Mouse (Mus musculus) kidney, adult 18-20 months (tissue): Measurements from ENCODE around the gene Tmsb15b1.
"Not testable (repeated sequence)": the region's sequence is repeated elsewhere in the genome, so short reads cannot be mapped to it uniquely, and the experiment has no call there.

Experiments
- DNase-seq: peaks from one replicate; pipeline ENCODE4 v3.0.0; 2021

Tmsb15b1 gene

DNA sequence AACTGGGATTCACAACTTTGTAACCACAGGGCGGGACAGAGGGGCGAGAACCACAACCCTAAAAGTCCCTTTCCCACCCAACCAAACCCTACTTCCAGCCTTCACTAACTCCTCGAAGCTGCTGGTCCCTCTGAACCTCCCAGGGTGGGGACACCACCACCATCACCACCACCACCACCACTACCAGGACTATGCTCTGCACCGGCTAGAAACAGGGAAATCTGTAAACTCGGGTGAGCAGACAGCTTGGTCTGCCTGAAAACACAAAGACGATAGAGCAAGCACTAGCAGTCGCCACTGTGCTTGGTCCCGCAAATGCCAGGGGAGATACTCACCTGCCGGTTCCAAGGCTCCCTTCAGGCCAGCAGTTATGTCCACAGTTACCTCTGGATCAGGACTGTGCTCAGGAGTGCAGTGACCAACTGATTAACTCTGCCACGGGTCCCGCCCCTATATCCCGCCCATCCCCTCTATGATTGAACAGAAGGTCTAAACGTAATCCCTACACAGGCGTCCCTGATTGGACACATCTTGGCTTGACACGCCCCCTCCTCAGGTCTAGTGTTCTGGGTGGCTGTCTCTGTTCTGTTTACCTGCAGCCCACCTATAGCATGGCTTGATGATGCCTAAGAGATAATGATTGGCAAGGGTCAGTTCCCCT, at the start of gene Tmsb15b1, which contains the start of gene Tmsb15l:
TSS of gene Tmsb15b1 (minus strand) at position 451 of the 661 bp plus-strand sequence.
TSS of gene Tmsb15l (minus strand) at position 446 of the 661 bp plus-strand sequence.
- DNase-seq, result peak; percentile 35

DNA sequence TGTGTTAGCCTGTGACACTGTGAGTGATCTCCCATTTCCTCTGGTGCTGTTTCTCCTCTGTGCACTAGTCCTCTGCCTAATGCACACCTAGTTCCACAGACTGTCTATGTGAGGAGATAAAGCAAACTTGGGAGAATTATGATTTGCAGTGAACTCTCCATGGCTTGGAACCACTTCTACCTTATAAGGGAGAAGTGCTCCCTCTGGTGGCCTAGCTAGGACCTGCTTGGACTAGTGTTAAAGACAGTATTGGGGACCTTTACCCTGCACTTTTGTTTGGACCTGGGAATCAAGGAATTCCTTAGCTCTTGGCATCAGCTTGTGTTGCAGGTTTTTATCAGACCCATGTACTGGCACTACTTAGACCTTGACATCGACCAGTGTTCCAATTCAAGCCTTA, 42.6 kb upstream of the Tmsb15b1 start:
- peak; percentile 72 for DNase-seq

DNA sequence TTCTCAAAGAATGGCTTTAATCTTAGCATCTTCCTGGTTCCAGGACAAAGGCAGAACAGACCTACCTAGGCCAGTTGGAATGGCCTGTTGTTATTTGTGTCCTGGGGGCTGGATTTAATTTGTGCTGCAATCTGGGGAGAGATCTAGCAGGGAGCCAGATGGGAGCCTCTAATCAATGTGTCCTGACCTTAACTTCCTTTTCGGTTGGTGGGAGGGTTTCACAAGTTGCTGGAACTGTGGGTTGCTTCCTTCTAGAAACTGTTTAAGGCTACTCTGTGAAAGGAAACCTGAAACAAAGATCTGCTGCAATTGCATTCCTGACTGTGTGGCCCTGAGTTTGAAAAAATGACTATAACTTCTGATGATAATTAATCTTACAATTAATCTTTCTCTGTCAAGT, 41.0 kb upstream of the Tmsb15b1 start:
- no peak for DNase-seq

DNA sequence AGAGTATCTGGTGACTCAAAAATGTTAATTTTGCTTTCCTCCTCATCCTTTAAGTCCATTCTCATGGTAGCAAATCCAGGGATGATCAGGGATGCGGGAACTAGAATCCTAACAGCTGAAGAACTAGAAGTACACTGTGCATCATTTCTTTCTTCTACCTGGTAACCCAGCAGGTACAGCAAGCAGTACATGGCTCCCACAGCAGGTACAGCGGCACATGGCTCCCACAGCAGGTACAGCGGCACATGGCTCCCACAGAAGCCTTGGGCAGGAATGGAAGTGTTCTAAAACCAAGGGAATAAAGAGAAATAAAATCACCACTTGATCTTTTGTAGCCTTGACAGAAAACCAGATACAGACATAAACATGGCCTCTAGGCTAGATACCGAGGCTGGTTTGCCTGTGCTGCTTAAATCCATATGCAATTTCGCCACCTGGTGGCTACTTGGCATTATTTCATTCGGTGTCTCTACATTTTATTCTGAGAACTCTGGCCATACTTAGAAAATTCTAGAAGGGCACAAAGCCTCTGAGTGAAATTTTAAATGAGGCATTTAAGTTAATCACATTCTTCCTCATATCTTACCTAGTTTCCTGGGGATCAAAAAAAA, 38.5 kb upstream of the Tmsb15b1 start:
- DNase-seq, result peak; percentile 36

- no peak for DNase-seq
Measured at GRCm38 (mm10) chrX:136996256-136996655, 19.6 kb upstream of the Tmsb15b1 start.

DNA sequence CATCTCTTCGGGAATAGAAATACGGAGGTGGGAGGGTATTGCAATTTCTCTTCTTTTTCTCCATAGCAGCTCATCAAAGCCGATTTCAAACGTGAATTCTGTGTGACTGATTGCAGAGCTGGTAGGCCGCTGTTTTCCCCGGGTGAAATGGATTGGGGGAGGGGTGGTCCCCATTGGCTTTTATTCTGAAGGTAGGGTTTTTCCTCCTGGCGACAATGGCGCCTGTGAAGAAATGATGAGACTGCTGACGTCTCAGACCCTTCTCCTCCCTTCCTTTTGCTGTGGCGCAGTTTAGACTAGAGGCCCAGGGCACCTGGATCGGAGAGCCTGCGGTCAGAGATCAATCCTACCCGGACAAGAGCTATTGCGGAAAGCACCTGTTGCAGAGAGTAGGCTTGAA, 17.0 kb upstream of the Tmsb15b1 start:
- no peak for DNase-seq

DNA sequence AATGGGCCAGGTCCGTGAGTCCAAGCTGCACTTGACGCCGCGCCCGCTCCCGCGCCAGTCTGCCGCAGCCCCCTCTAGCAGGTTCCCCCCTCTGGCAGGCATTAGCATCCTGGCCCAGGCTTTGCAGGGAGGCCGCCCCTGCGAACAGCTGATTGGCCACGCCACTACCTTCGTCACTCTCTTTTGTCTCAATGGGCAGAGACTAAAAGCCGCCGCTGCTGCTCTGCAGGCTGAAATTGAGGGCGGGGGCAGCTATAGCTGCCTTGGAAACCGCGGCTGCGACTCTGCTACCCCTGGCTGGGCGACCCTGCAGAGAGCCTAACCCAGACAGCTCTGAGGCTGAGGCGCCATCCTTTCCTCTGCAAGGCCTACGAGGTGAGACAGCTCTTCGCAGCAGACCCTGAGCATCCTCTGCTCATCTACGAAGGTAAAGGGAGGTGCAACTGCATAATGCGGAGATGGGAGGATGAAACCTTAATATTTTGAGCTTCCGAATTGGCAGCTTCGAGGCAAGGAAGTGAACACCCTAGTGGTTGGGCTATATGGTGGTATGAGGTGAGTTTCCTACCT, 16.4 kb upstream of the Tmsb15b1 start, which contains the start of gene Zcchc18:
TSS of gene Zcchc18 (plus strand) at position 178 of the 570 bp plus-strand sequence.
- peak; percentile 15 for DNase-seq

DNA sequence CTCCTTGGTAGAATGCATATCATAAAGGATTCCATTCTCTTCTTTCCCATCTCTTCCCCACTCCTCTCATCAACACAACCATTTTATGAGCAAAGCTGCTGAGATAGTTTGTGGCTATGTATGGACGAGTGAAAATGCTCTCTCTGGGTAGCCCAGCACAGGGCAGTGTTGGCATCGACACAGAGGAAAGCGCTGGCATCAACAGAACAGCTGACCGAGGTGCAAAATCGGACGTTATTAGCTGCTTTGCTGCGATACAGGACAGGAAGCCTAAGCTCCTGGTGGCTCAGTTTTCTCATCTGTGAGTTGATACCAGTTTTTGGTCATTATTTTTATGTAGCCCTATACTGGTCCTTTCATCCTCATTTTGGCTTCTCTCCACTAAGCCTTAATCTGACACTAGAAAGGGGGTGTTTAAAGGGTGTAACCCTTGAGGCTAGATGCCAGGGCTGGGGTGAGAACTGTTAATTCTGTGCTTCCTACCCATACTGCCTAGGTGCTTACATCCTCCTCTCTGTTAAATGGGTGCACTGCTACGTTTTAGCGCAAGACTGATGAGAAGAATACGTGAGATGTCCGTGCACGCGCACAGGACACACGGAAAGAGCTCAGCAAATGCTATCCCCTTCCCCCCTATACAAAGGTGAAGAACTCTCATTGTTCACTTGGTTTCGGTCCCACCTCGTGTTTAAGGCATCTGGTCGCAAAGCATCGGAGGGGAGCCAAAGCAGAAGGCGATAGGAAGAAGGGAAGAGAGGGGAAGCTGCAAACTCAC, 15.7 kb upstream of the Tmsb15b1 start:
- no peak for DNase-seq

DNA sequence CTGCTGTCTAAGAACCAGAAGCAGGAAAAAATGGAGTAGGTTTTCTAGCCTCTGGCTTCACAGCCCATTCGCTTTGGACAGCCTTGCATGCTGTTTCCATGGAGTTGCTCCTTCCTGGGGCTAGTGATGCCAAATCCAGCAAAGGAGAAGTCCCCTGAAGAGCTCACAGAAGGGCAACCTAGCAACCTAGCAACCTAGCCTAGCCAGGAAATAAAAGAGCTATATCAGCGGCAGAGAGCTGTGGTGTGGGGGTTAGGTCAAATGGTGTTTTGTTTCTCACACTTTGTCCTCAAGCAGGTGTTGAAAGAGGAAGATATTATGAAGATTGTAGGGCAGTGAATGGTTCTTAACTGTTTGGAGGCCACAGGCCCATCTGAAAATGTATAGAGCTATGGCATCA, 14.6 kb upstream of the Tmsb15b1 start:
- DNase-seq, result no peak

GRCm38 (mm10) chrX:136986039-136986438, 9.4 kb upstream of the Tmsb15b1 start:
- DNase-seq, result peak; percentile 3

DNA sequence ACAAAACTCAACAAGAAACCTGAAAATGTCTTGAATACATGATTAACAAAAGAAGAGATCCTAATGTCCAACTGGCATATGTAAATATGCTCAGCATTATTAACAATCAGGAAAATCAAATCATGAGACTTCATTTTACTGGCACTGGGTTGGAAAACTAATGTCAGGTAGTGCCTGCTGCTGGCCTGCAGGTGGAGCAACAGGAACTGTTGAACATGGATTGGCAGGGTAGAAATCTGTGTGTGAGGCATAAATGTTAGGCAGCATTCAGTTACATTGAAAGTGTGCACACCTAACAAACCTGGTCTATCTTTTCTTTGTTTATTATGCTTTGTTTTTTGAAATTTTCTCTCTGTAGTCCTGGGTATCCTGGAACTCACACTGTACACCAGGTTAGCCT, 1.9 kb upstream of the Tmsb15b1 start:
- no peak for DNase-seq

- DNase-seq, result not testable (repeated sequence)
Measured at GRCm38 (mm10) chrX:136975397-136975796, 1.3 kb downstream of the Tmsb15b1 start, which contains the start of gene Tmsb15b2. Tmsb15b2 (minus strand) TSS chrX:136975497.

DNA sequence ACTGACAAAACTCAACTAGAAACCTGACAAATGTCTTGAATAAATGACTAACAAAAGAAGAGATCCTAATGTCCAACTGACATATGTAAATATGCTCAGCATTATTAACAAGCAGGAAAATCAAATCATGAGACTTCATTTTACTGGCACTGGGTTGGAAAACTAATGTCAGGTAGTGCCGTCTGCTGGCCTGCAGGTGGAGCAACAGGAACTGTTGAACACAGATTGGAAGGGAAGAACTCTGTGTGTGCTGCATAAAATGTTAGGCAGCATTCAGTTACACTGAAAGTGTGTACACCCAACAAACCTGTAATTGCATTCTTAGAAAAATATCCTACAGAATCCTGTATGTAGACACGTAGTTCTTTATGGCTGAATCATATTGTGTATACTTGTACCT, 17.0 kb downstream of the Tmsb15b1 start:
- no peak for DNase-seq

DNA sequence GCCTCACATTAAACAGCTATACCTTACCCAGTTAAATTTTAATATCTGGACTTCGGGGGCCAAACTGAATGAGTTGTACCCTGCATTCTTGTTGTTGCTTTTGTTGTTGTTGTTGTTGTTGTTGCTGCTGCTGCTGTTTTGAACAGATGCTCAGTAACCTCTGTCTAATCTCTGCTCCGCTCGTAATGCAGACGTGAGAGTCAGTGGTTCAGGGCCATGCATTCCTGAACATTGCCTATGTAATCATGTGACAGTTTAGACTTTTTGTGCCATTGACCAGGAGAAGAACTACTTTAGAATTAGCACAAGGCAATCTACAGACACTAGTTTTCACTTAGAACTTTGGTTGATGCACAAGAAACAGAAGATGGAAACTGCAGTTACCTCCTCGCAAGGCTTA, 18.4 kb downstream of the Tmsb15b1 start:
- not testable (repeated sequence) for DNase-seq

DNA sequence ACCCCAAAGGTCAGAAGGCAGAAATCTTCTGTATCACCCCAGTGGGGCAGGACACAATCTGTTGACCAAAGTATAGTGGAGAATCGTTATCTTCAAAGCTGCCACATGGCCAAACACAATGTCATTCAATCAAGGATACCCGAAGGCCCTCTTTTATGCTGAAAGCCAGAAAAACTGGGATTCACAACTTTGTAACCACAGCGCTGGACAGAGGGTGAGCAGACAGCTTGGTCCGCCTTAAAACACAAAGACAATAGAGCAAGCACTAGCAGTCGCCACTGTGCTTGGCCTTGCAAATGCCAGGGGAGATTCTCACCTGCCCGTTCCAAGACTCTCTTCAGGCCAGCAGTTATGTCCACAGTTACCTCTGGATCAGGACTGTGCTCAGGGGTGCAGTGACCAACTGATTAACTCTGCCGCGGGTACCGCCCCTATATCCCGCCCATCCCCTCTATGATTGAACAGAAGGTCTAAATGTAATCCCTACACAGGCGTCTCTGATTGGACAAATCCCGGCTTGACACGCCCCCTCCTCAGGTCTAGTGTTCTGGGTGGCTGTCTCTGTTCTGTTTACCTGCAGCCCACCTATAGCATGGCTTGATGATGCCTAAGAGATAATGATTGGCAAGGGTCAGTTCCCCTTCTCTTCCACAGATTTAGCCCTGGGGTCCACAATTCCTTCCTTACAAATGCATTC, 18.9 kb downstream of the Tmsb15b1 start:
- DNase-seq, result peak; percentile 61

DNA sequence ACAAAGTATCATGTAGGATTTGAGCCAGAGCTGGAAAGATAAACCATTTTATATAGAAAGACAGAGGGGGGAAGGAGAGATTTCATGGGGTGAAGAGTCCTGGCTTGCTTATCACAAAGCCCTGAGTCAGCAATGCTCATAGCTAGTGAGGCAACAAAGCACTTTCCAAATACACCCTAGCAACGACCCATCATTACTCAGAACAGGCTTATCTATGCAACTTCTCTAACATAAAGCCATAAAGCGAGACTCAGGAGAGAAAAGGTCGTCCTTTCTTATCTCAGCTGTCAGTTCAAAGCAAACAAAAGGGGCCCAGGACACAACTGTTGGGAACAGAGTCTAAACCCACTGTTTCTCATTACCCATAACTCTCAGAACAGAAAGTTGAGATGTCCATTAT, 38.7 kb downstream of the Tmsb15b1 start:
- DNase-seq, result no peak

GRCm38 (mm10) chrX:136927031-136927430, 49.6 kb downstream of the Tmsb15b1 start, which contains the start of gene H2bfm:
H2bfm (plus strand) TSS chrX:136927325.
- DNase-seq, result no peak

GRCm38 (mm10) chrX:136925863-136926262, 50.8 kb downstream of the Tmsb15b1 start:
- no peak for DNase-seq
